24 mouse cellular contexts compared by ENCODE assay signal in the genomic region with DNA sequence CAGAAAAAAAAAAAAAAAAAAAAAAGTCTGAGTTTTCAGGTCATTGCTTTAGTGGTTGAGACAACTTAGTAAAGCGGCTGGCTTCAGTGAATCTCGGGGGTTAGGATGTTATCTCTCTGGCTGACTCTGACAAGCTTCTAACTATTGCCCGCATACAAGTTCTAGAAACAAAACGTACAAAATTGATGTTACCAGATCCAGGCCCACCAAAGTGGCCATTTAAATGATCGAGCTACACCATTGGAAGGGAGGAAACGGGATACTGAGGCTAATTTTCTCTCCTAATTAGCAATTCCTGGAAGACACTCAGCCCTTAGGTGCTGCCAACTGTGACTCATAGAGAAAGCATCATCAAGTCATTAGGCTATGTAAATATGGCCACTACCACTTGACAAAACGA. TPM values are rescaled to one million over a fixed set of nuclear protein-coding genes. Genes with fewer than 3 reads are reported as not detected.
A peak's percentile ranks its signal among the peaks of the same experiment; 100 is the strongest.
DNase-seq lines count a peak whose midpoint lies in the region; ATAC-seq and TF ChIP-seq lines count a peak whose summit lies in the region.
"Had no signal": no experiment of that assay in that cellular context is flagged by ENCODE, and none has a peak within 500 bp of the region (broad histone marks: within the 10 kb centered on the region; RNA-seq: fewer than 3 reads in every experiment).

No protein-coding gene starts in this region.

- H3K36me3 ChIP-seq in forebrain, embryonic 14.5 days (ENCODE audit: control insufficient read depth, insufficient read depth, low read length), result no peaks in the 10 kb centered on the region
- no peaks in the 10 kb centered on the region for H3K36me3 ChIP-seq in forebrain, embryonic 10.5 days (replicated peaks)
- H3K36me3 ChIP-seq: G1E had no signal

- TF ChIP-seq CTCF in brain, embryonic 14.5 days (IDR thresholded peaks at IDR 0.05; ENCODE audit: borderline replicate concordance, extremely low read depth, insufficient read depth, insufficient read length), result no peak

- no peaks in the 10 kb centered on the region for H3K4me1 ChIP-seq in forebrain, embryonic 14.5 days (ENCODE audit: control insufficient read depth, insufficient read depth, low read length)
- H3K4me1 ChIP-seq in forebrain, embryonic 10.5 days, result peaks cover 5% of the 10 kb centered on the region

- WGBS in forebrain, embryonic 14.5 days, result 57% methylated on average over 7 of the region's 7 CpGs
- WGBS in forebrain, embryonic 10.5 days, result 77% methylated on average over 7 of the region's 7 CpGs

- H3K9ac ChIP-seq in forebrain, embryonic 14.5 days (ENCODE audit: low read length), result no peak overlapping the region

- intact Hi-C loops in left cerebral cortex, postnatal 14 days (cut with DNase I), result no loop called here

- TF ChIP-seq POLR2A in brain, embryonic 14.5 days (IDR thresholded peaks at IDR 0.05; ENCODE audit: borderline replicate concordance, extremely low read depth, insufficient read depth, insufficient read length, poor library complexity, severe bottlenecking), result no peak

- ATAC-seq in forebrain, embryonic 14.5 days, result no peak
- ATAC-seq: activated CD4-positive, CD25-positive, alpha-beta regulatory T cell, adult 4 months; CD4-positive, CD25-positive, alpha-beta regulatory T cell, adult 4 months; Patski had no signal

- H3K27me3 ChIP-seq in forebrain, embryonic 14.5 days (replicated peaks; ENCODE audit: control insufficient read depth, insufficient read depth, low read length), result no peaks in the 10 kb centered on the region
- H3K27me3 ChIP-seq in forebrain, embryonic 10.5 days (ENCODE audit: poor library complexity, severe bottlenecking), result no peaks in the 10 kb centered on the region
- H3K27me3 ChIP-seq: CH12.LX, Patski had no signal

- H3K27ac ChIP-seq in forebrain, embryonic 14.5 days (ENCODE audit: low read depth, low read length), result no peak overlapping the region
- H3K27ac ChIP-seq in forebrain, embryonic 10.5 days, result no peak overlapping the region

- no peak overlapping the region for H3K4me2 ChIP-seq in forebrain, embryonic 14.5 days (ENCODE audit: low read length)

- peak; percentile 44 for DNase-seq in forebrain, embryonic 14.5 days (ENCODE audit: low spot score)
- no peak for DNase-seq in forebrain, embryonic 10.5 days (ENCODE audit: extremely low spot score, low spot score)
- DNase-seq in heart, adult 11 months, result peak; percentile 16
- DNase-seq in heart, adult 8-10 months (ENCODE audit: low spot score), result no peak
- DNase-seq in Muller cell, postnatal 12 days (ENCODE audit: inconsistent ontology term), result peak; percentile 92
- peak; percentile 59 for DNase-seq in brain, embryonic 14.5 days (ENCODE audit: low read depth)
- no peak for DNase-seq in thymus, adult 18-20 months
- DNase-seq in left cerebral cortex, postnatal 14 days (ENCODE audit: low spot score in 2 of 2), result no peak
- DNase-seq: adrenal gland, adult 2 months; adrenal gland, adult 8-10 months; adrenal gland, postnatal 10 days; adrenal gland, postnatal 14 days; adrenal gland, postnatal 25 days; adrenal gland, postnatal 36 days; B cell, adult 2 months; cerebellum, adult 11 months; cerebellum, adult 11-12 months; cerebellum, adult 18-20 months; cerebellum, adult 2 months had no signal

- no peak overlapping the region for H3K4me3 ChIP-seq in forebrain, embryonic 14.5 days (ENCODE audit: low read depth, low read length)
- no peak overlapping the region for H3K4me3 ChIP-seq in forebrain, embryonic 10.5 days

- no peaks in the 10 kb centered on the region for H3K9me3 ChIP-seq in forebrain, embryonic 14.5 days (replicated peaks; ENCODE audit: control insufficient read depth, low read length)
- H3K9me3 ChIP-seq in forebrain, embryonic 10.5 days, result no peaks in the 10 kb centered on the region
- H3K9me3 ChIP-seq: G1E had no signal

RNA-seq across cellular contexts. Expression of gene Elovl5, which starts 18.6 kb away (rescaled TPM):
- 65.4 and 66.9 TPM in 2 replicates for polyA plus RNA-seq in forebrain, embryonic 14.5 days (2014; fragmentation: Nextera tagmentation; extraction: Ambion mirVana)
- polyA plus RNA-seq in forebrain, embryonic 10.5 days (2016; fragmentation: Nextera tagmentation; extraction: Ambion mirVana), result 102 and 106 TPM in 2 replicates
- total RNA-seq in heart, adult 8-10 months (2022), result 10 to 100 TPM; 26.6 to 33.0 (median 29.9) TPM
- polyA plus RNA-seq in brain, embryonic 14.5 days (2012; rRNA removed), result 60.7 and 61.5 TPM in 2 replicates
- total RNA-seq in left cerebral cortex, postnatal 14 days (2021), result 10 to 100 TPM; 75.5 to 79.5 TPM

Comparison
In these comparisons a context has a peak if more than half of its experiments do, and no peak if none do; other contexts are left out.
1. DNase-seq: peak in forebrain, embryonic 14.5 days (single experiment), heart, adult 11 months (single experiment), Muller cell, postnatal 12 days (single experiment) and brain, embryonic 14.5 days (single experiment); none in forebrain, embryonic 10.5 days (single experiment), heart, adult 8-10 months (single experiment), thymus, adult 18-20 months (0 of 2) and left cerebral cortex, postnatal 14 days (0 of 2).